Mouse (Mus musculus) C2C12 (cell line): ENCODE data around the gene Taf6. TPM values are rescaled to one million over a fixed set of nuclear protein-coding genes. Genes with fewer than 3 reads are reported as not detected.

ENCODE experiments used
- H3K27me3 ChIP-seq: one replicate; pipeline ENCODE4 v1.6.1; 2011; ENCODE audit not compliant: control insufficient read depth, insufficient read depth, insufficient read length
- H3K36me3 ChIP-seq: one replicate; pipeline ENCODE4 v1.6.1; 2011; ENCODE audit not compliant: control insufficient read depth, insufficient read depth
- H3K4me3 ChIP-seq: one replicate; pipeline ENCODE4 v1.5.1; 2011; ENCODE audit warnings: mild to moderate bottlenecking, control low read depth; ENCODE audit not compliant: poor library complexity, insufficient read depth, severe bottlenecking
- H3K79me2 ChIP-seq: one replicate; pipeline ENCODE4 v1.6.1; 2011; ENCODE audit not compliant: control insufficient read depth, insufficient read depth
- H3K79me3 ChIP-seq: one replicate; pipeline ENCODE4 v1.6.1; 2011; ENCODE audit warnings: low read depth, control low read depth
- H3ac ChIP-seq: one replicate; pipeline ENCODE3; 2011; ENCODE audit warnings: low read depth; ENCODE audit not compliant: control insufficient read depth, insufficient read length
- CEBPB ChIP-seq: IDR thresholded peaks from one replicate; pipeline ENCODE4 v1.6.1; 2011; ENCODE audit warnings: low read depth, mild to moderate bottlenecking, control low read depth, moderate library complexity
- CTCF ChIP-seq: IDR thresholded peaks from one replicate; pipeline ENCODE4 v1.5.1; 2011; ENCODE audit not compliant: control insufficient read depth, insufficient read depth, insufficient read length
- FOSL1 ChIP-seq: IDR thresholded peaks from one replicate; pipeline ENCODE4 v1.8.0; 2011; ENCODE audit warnings: mild to moderate bottlenecking, low read length; ENCODE audit not compliant: poor library complexity, insufficient read depth, severe bottlenecking
- MAX ChIP-seq: IDR thresholded peaks from one replicate; pipeline ENCODE4 v1.6.1; 2011; ENCODE audit warnings: mild to moderate bottlenecking, control low read depth
- MYOD1 ChIP-seq: IDR thresholded peaks from one replicate; pipeline ENCODE4 v1.6.1; 2011; ENCODE audit warnings: low read depth; ENCODE audit not compliant: control insufficient read depth, insufficient read length
- MYOG ChIP-seq: IDR thresholded peaks from one replicate; pipeline ENCODE4 v1.6.1; 2011; ENCODE audit not compliant: control insufficient read depth, insufficient read length; ENCODE audit errors: extremely low read depth
- USF1 ChIP-seq: IDR thresholded peaks from one replicate; pipeline ENCODE4 v1.6.1; 2011; ENCODE audit warnings: low read depth, mild to moderate bottlenecking, control low read depth, moderate library complexity
- polyA plus RNA-seq: library from polyadenylated mRNA; unstranded; fragments of >200 nt; fragmentation: generic; extraction: Trizol; gene quantifications from one replicate; pipeline ENCODE4 v1.2.1, GENCODE M21; 2012; ENCODE audit warnings: missing spikeins

Taf6 gene
- polyA plus RNA-seq, 1 experiment, result 58.1 TPM

- H3K27me3 ChIP-seq, result no peaks in the 10 kb centered on the region
- H3K79me2 ChIP-seq, result no peaks in the 10 kb centered on the region
- H3ac ChIP-seq, result no peak overlapping the region
- H3K79me3 ChIP-seq, result no peaks in the 10 kb centered on the region
- H3K36me3 ChIP-seq, result no peaks in the 10 kb centered on the region
- TF ChIP-seq FOSL1 (no peak), CEBPB (no peak), MYOD1 (no peak), CTCF (no peak), MYOG (no peak), MAX (no peak), USF1 (no peak)
- no peak overlapping the region for H3K4me3 ChIP-seq
Measured at GRCm38 (mm10) chr5:138207873-138208272, 20.6 kb upstream of the Taf6 start.

GRCm38 (mm10) chr5:138207253-138207652, 20.0 kb upstream of the Taf6 start:
- Histone ChIP-seq H3ac (no peak overlapping the region), H3K36me3 (no peaks in the 10 kb centered on the region), H3K27me3 (no peaks in the 10 kb centered on the region), H3K4me3 (no peak overlapping the region), H3K79me3 (no peaks in the 10 kb centered on the region), H3K79me2 (no peaks in the 10 kb centered on the region)
- TF ChIP-seq MYOG (no peak), FOSL1 (no peak), USF1 (no peak), MAX (no peak), CTCF (no peak), MYOD1 (no peak), CEBPB (no peak)

DNA sequence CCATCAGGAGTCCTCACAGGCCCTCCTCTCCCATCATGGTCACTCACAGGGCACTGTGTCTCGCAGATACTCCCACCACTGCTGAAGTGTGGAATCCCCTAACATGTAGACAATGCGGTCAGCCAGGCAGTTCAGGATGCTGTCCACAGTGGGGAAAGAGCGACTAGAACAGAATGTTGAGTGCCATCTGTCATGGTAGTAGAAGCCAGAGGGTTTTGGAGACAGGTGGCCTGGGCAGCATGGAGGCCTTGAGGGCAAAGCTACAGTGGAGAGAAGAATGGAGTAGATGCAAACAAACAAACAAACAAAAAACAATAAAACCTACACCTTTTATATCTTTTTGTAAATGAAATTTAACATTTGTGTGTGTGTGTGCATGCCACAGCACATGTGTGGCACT, 14.8 kb upstream of the Taf6 start:
- TF ChIP-seq MAX, result no peak
- no peak for TF ChIP-seq MYOG
- TF ChIP-seq MYOD1, result no peak
- no peak for TF ChIP-seq FOSL1
- no peak for TF ChIP-seq CEBPB
- no peak for TF ChIP-seq USF1

GRCm38 (mm10) chr5:138199576-138199975, 12.3 kb upstream of the Taf6 start:
- no peaks in the 10 kb centered on the region for H3K27me3 ChIP-seq
- no peaks in the 10 kb centered on the region for H3K79me3 ChIP-seq
- no peaks in the 10 kb centered on the region for H3K36me3 ChIP-seq
- H3ac ChIP-seq, result no peak overlapping the region
- H3K4me3 ChIP-seq, result no peak overlapping the region
- H3K79me2 ChIP-seq, result no peaks in the 10 kb centered on the region
- no peak for TF ChIP-seq USF1
- TF ChIP-seq MYOG, result no peak
- no peak for TF ChIP-seq FOSL1
- TF ChIP-seq CTCF, result no peak
- no peak for TF ChIP-seq MYOD1
- no peak for TF ChIP-seq MAX
- no peak for TF ChIP-seq CEBPB

More for the DNA sequence above, 14.8 kb upstream of the Taf6 start:
- Histone ChIP-seq H3K79me3 (no peaks in the 10 kb centered on the region), H3ac (no peak overlapping the region), H3K27me3 (no peaks in the 10 kb centered on the region), H3K79me2 (no peaks in the 10 kb centered on the region), H3K4me3 (no peak overlapping the region), H3K36me3 (no peaks in the 10 kb centered on the region)

DNA sequence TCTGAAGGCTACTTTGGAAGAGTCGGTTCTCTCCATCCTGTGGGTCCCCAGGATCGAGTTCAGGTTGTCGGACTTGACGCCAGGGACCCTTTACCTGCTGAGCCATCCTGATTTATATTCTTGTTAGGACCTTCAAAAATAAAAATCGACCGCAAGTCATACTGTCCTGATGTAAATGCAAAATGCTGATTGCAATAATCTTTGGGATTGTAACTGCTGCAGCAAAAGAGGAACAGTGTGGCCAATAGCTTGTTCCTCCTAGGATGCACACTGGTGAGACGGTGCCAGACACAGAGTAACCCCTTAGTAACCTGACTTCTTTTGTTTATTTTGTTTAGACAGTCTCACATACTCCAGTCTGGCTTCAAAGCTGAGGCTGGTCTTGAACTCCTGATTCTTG, 8.2 kb upstream of the Taf6 start:
- Histone ChIP-seq H3K4me3 (no peak overlapping the region), H3K79me2 (no peaks in the 10 kb centered on the region), H3K27me3 (no peaks in the 10 kb centered on the region), H3K79me3 (no peaks in the 10 kb centered on the region), H3ac (no peak overlapping the region), H3K36me3 (peaks cover 14% of the 10 kb centered on the region)
- TF ChIP-seq USF1, result no peak
- no peak for TF ChIP-seq MYOG
- TF ChIP-seq CEBPB, result no peak
- no peak for TF ChIP-seq MYOD1
- TF ChIP-seq CTCF, result no peak
- no peak for TF ChIP-seq MAX
- TF ChIP-seq FOSL1, result no peak

- Histone ChIP-seq H3K4me3 (peak overlapping the region; percentile 26), H3K79me2 (no peaks in the 10 kb centered on the region), H3K36me3 (peaks cover 14% of the 10 kb centered on the region), H3K27me3 (no peaks in the 10 kb centered on the region), H3K79me3 (no peaks in the 10 kb centered on the region), H3ac (peak overlapping the region; percentile 92)
- TF ChIP-seq MAX (no peak), CTCF (no peak), USF1 (no peak)
Measured at GRCm38 (mm10) chr5:138194755-138195345, 7.6 kb upstream of the Taf6 start.
